Mouse (Mus musculus) G1E (cell line): ENCODE measurements around the gene Nr1h4. TPM values are rescaled to one million over a fixed set of nuclear protein-coding genes. Genes with fewer than 3 reads are reported as not detected.

Experiments
- ATAC-seq: 2 replicates; pipeline ENCODE4 v1.8.0; 2016; ENCODE audit warnings: mild to moderate bottlenecking; ENCODE audit not compliant: insufficient number of reproducible peaks, poor library complexity, low FRiP score, severe bottlenecking; ENCODE audit errors: extremely low read depth
- DNase-seq: peaks from one replicate; pipeline ENCODE4 v3.0.0; 2012; ENCODE audit warnings: low spot score
- H3K27me3 ChIP-seq: 2 replicates; pipeline ENCODE4 v1.6.1; 2012; ENCODE audit warnings: mild to moderate bottlenecking, low read length, inconsistent platforms; ENCODE audit not compliant: insufficient read depth
- H3K36me3 ChIP-seq: replicated peaks from 2 replicates; pipeline ENCODE3; 2012; ENCODE audit warnings: mild to moderate bottlenecking, inconsistent platforms
- H3K4me1 ChIP-seq: 2 replicates; pipeline ENCODE4 v1.6.1; 2012; ENCODE audit warnings: low read depth, low read length, inconsistent platforms, mixed read lengths; ENCODE audit not compliant: insufficient read depth
- H3K4me3 ChIP-seq: 2 replicates; pipeline ENCODE4 v1.5.1; 2012; ENCODE audit warnings: low read depth, mild to moderate bottlenecking, inconsistent platforms, low read length, moderate library complexity, mixed read lengths
- H3K9me3 ChIP-seq: replicated peaks from 2 replicates; pipeline ENCODE4 v1.6.1; 2012; ENCODE audit warnings: inconsistent platforms
- CTCF ChIP-seq: IDR thresholded peaks from 2 replicates; pipeline ENCODE4 v1.5.1; 2012; ENCODE audit warnings: low read depth, low read length, inconsistent platforms, mixed read lengths
- GATA1 ChIP-seq: IDR thresholded peaks from 2 replicates; pipeline ENCODE4 v1.6.1; 2012; ENCODE audit warnings: borderline replicate concordance, low read length, inconsistent platforms, mixed read lengths
- GATA2 ChIP-seq: IDR thresholded peaks from 2 replicates; pipeline ENCODE4 v1.6.1; 2012; ENCODE audit warnings: low read depth, low read length, inconsistent platforms, borderline replicate concordance
- POLR2AphosphoS5 ChIP-seq: IDR thresholded peaks from 2 replicates; pipeline ENCODE4 v1.6.1; 2012; ENCODE audit warnings: low read depth, low read length, inconsistent platforms; ENCODE audit not compliant: insufficient replicate concordance
- TAL1 ChIP-seq: conservative IDR thresholded peaks from 2 replicates; pipeline ENCODE4 v1.6.1; 2012; ENCODE audit warnings: low read depth, low read length, inconsistent platforms, mixed read lengths
- polyA plus RNA-seq: library from polyadenylated mRNA; stranded (reverse); fragments of >175 nt; gene quantifications from 2 replicates; pipeline ENCODE4 v1.2.3, GENCODE M21; 2012
- total RNA-seq, 2 experiments: library from RNA; stranded (forward) in 1 of 2; stranded (reverse) in 1 of 2; fragments of 200-1000 nt in 1 of 2; fragments of >200 nt in 1 of 2; fragmentation: Nextera tagmentation in 1 of 2; gene quantifications; 2 replicates each; pipeline ENCODE4 v1.2.3; 2014 to 2017

Nr1h4 gene
- total RNA-seq (2014; fragmentation: Nextera tagmentation) (not detected in 2 replicates), total RNA-seq (2017) (not detected in 2 replicates), polyA plus RNA-seq (not detected in 2 replicates)

- H3K9me3 ChIP-seq, result no peaks in the 10 kb centered on the region
- TF ChIP-seq GATA1, result no peak
- TF ChIP-seq POLR2AphosphoS5, result no peak
- TF ChIP-seq CTCF, result no peak
- no peak for TF ChIP-seq TAL1
- TF ChIP-seq GATA2, result no peak
- H3K36me3 ChIP-seq, result no peaks in the 10 kb centered on the region
- DNase-seq (no peak), ATAC-seq (no peak)
- no peak within 1 kb of the TSS for H3K4me3 ChIP-seq
- no peaks in the 10 kb centered on the region for H3K4me1 ChIP-seq
- H3K27me3 ChIP-seq, result no peaks in the 10 kb centered on the region
Measured at GRCm38 (mm10) chr10:89532929-89533727, at the start of gene Nr1h4. Gene Nr1h4 (minus strand): TSS chr10:89533585.

DNA sequence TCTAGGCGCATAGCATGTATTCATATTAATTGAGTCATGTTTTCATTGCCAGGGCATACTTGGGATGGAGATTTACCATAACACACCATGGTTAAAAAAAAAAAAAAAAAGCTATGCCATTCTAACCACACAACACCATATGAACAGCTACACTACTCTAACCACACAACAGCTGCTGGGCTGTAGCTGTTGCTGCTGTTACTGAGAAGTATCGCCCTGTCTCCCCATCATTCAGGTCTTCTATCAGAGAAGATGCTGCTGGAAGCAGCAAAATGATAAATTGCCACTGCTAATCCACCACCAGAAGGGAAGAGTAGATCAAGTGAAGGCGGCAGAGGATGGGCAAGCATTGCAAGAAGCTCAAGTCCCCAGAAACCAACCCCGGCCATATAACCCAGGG lies 45.4 kb upstream of the Nr1h4 start:
- Histone ChIP-seq H3K4me3 (no peak overlapping the region), H3K27me3 (no peaks in the 10 kb centered on the region), H3K36me3 (no peaks in the 10 kb centered on the region), H3K9me3 (no peaks in the 10 kb centered on the region), H3K4me1 (no peaks in the 10 kb centered on the region)
- no peak for ATAC-seq
- TF ChIP-seq TAL1 (no peak), POLR2AphosphoS5 (no peak), GATA1 (no peak), GATA2 (no peak), CTCF (no peak)
- no peak for DNase-seq

GRCm38 (mm10) chr10:89577666-89578065 lies 44.3 kb upstream of the Nr1h4 start:
- Histone ChIP-seq H3K9me3 (no peaks in the 10 kb centered on the region), H3K27me3 (no peaks in the 10 kb centered on the region), H3K4me1 (no peaks in the 10 kb centered on the region), H3K4me3 (no peak overlapping the region), H3K36me3 (no peaks in the 10 kb centered on the region)
- DNase-seq (no peak), ATAC-seq (no peak)
- TF ChIP-seq CTCF, result no peak
- no peak for TF ChIP-seq TAL1
- no peak for TF ChIP-seq GATA1
- no peak for TF ChIP-seq GATA2
- no peak for TF ChIP-seq POLR2AphosphoS5

DNA sequence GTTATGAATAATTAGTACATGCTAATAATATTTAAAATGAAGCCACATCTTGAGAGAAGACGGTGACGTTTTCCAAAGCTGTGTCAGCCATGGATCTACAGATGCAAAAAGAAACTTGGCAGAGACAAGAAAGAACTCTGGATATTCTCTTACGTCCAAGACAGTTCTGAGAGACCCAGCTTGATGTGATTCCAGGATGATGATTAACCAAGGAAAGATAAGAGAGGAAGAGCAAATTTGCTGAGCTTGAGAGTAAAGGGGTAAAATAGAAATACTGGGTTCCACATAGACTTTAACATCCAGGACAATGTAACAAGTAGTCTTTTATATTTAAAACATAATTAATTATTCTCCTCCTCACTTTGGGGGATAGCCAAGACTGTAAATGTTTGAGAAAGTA lies 40.0 kb upstream of the Nr1h4 start:
- Histone ChIP-seq H3K27me3 (no peaks in the 10 kb centered on the region), H3K4me1 (no peaks in the 10 kb centered on the region), H3K9me3 (no peaks in the 10 kb centered on the region), H3K36me3 (no peaks in the 10 kb centered on the region), H3K4me3 (no peak overlapping the region)
- TF ChIP-seq CTCF (no peak), POLR2AphosphoS5 (no peak), TAL1 (no peak), GATA2 (no peak), GATA1 (no peak)
- ATAC-seq (no peak), DNase-seq (no peak)

GRCm38 (mm10) chr10:89572946-89573345 lies 39.6 kb upstream of the Nr1h4 start:
- ATAC-seq (no peak), DNase-seq (no peak)
- no peaks in the 10 kb centered on the region for H3K4me1 ChIP-seq
- no peak overlapping the region for H3K4me3 ChIP-seq
- no peaks in the 10 kb centered on the region for H3K9me3 ChIP-seq
- no peaks in the 10 kb centered on the region for H3K27me3 ChIP-seq
- no peaks in the 10 kb centered on the region for H3K36me3 ChIP-seq
- TF ChIP-seq GATA1 (no peak), POLR2AphosphoS5 (no peak), GATA2 (no peak)

DNA sequence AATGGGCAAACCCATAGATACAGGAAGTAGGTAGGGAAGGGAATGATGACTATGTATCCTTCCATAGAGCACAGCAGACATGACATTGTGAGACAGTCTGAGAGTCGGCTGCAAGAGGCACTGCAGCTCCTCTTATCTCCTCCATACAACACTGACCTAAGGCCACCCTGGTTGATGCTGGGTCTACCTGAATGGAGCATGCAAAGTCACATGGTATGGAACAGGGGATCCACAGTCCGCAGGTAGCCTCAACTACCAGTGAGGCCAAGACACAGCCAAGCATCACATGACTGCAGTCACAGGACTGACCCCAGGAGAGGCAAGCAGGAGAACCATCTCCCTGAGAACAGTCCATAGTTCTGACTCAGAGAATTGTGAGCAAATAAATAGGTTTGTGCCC lies 34.0 kb upstream of the Nr1h4 start:
- H3K4me3 ChIP-seq, result no peak overlapping the region
- no peaks in the 10 kb centered on the region for H3K4me1 ChIP-seq
- ATAC-seq (no peak), DNase-seq (no peak)
- H3K36me3 ChIP-seq, result no peaks in the 10 kb centered on the region
- TF ChIP-seq TAL1, result no peak
- TF ChIP-seq CTCF, result no peak
- TF ChIP-seq GATA2, result no peak
- no peak for TF ChIP-seq GATA1
- no peak for TF ChIP-seq POLR2AphosphoS5
- H3K27me3 ChIP-seq, result no peaks in the 10 kb centered on the region
- H3K9me3 ChIP-seq, result no peaks in the 10 kb centered on the region
